Mouse (Mus musculus) yolk sac, embryonic 10.5 days (tissue): ENCODE results near the gene Nat14.
A peak's percentile ranks its signal among the peaks of the same experiment; 100 is the strongest.
"Not testable (repeated sequence)": the region's sequence is repeated elsewhere in the genome, so short reads cannot be mapped to it uniquely, and the experiment has no call there.

ENCODE experiments used
- DNase-seq: peaks from one replicate; pipeline ENCODE4 v3.0.0-alpha.2; 2017; ENCODE audit warnings: low spot score

The Nat14 gene

GRCm38 (mm10) chr7:4921824-4922482, at the start of gene Nat14:
Nat14 (plus strand) TSS chr7:4922028.
- no peak for DNase-seq

- peak; percentile 96 for DNase-seq
Observed at GRCm38 (mm10) chr7:4876753-4877221, 45.0 kb upstream of the Nat14 start, which contains the start of gene Isoc2a. Isoc2a (plus strand) TSS chr7:4877153.

GRCm38 (mm10) chr7:4877226-4877625, 44.6 kb upstream of the Nat14 start:
- no peak for DNase-seq

- no peak for DNase-seq
Observed at GRCm38 (mm10) chr7:4878186-4878585, 43.6 kb upstream of the Nat14 start.

- DNase-seq, result not testable (repeated sequence)
Observed at GRCm38 (mm10) chr7:4879036-4879435, 42.8 kb upstream of the Nat14 start.

GRCm38 (mm10) chr7:4886680-4887079, 35.1 kb upstream of the Nat14 start:
- DNase-seq, result no peak

- no peak for DNase-seq
Observed at GRCm38 (mm10) chr7:4895186-4895585, 26.6 kb upstream of the Nat14 start.

- DNase-seq, result no peak
Observed at GRCm38 (mm10) chr7:4898851-4899648, 22.8 kb upstream of the Nat14 start.

GRCm38 (mm10) chr7:4899649-4900522, 21.9 kb upstream of the Nat14 start:
- DNase-seq, result no peak

- DNase-seq, result no peak
Observed at GRCm38 (mm10) chr7:4900523-4900851, 21.3 kb upstream of the Nat14 start.

- no peak for DNase-seq
Observed at GRCm38 (mm10) chr7:4901171-4901570, 20.7 kb upstream of the Nat14 start.

- no peak for DNase-seq
Observed at GRCm38 (mm10) chr7:4902404-4902803, 19.4 kb upstream of the Nat14 start.

GRCm38 (mm10) chr7:4906466-4906950, 15.3 kb upstream of the Nat14 start, which contains the start of gene Gm36210:
Gm36210 (minus strand) TSS chr7:4906516.
- DNase-seq, result no peak

GRCm38 (mm10) chr7:4911561-4911960, 10.3 kb upstream of the Nat14 start:
- no peak for DNase-seq

- no peak for DNase-seq
Observed at GRCm38 (mm10) chr7:4912248-4912647, 9.6 kb upstream of the Nat14 start.

GRCm38 (mm10) chr7:4915007-4915665, 6.7 kb upstream of the Nat14 start, which contains the start of gene Zfp628:
Zfp628 (plus strand) TSS chr7:4915217.
- DNase-seq, result peak; percentile 94

- DNase-seq, result no peak
Observed at GRCm38 (mm10) chr7:4915669-4916416, 6.0 kb upstream of the Nat14 start.

GRCm38 (mm10) chr7:4917494-4917893, 4.3 kb upstream of the Nat14 start:
- no peak for DNase-seq

GRCm38 (mm10) chr7:4918681-4919080, 3.1 kb upstream of the Nat14 start:
- no peak for DNase-seq

GRCm38 (mm10) chr7:4919096-4919495, 2.7 kb upstream of the Nat14 start:
- DNase-seq, result no peak

- no peak for DNase-seq
Observed at GRCm38 (mm10) chr7:4919971-4920370, 1.9 kb upstream of the Nat14 start.
